Mouse (Mus musculus): Measurements from ENCODE around the gene Tmem56. TPM values are rescaled to one million over a fixed set of nuclear protein-coding genes. Genes with fewer than 3 reads are reported as not detected.

The Tmem56 gene
- polyA plus RNA-seq, 1 experiment from 2014 or later: 0.91 TPM

DNA sequence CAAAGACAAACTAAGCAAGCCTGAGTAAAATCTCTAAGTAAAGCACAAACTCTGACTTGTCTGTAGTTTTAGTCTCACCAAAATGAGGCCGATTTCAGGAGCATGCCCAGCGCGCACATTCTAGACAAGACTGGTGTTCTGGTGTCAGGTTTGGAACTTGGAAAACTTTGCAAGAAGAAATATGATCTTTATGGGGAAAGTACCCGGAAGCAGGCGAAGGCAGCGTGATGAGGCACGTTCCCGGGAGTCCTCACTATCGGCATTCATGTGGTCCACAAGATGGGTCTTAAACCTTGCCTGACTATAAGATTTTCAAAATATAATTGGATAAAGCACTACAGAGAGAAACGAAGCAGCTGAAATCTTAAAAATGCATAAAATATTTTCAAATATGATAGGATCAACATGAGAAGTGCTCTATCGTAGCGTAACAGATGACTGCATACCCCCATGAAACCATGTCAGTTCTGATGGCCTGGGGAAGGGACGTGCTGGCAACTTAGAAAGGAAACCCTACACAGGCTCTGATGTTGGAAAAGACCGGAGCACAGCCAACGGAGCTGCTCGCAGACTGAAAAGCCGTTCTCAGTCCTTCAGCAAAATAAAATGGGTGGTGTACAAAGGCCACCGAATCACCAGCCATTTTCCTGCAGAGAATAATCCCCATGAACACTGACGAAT is 76.6 kb downstream of the Tmem56 start:
- H3K36me3 ChIP-seq (ENCODE audit: control insufficient read depth, insufficient read depth, low read length): no peaks in the 10 kb centered on the region
- no peak overlapping the region for H3K4me3 ChIP-seq (ENCODE audit: low read depth, low read length)
- WGBS: 88% methylated on average over 19 of the region's 19 CpGs
- DNase-seq (ENCODE audit: low spot score) (no peak), ATAC-seq (replicated peaks; ENCODE audit: low FRiP score, low TSS enrichment, low read depth) (no peak)
- H3K9ac ChIP-seq (ENCODE audit: low read length): no peak overlapping the region
- H3K4me1 ChIP-seq (replicated peaks; ENCODE audit: control insufficient read depth, insufficient read depth, low read length): no peaks in the 10 kb centered on the region
- no peak overlapping the region for H3K4me2 ChIP-seq (ENCODE audit: low read length)
- H3K27me3 ChIP-seq (replicated peaks; ENCODE audit: control insufficient read depth, insufficient read depth, low read length): no peaks in the 10 kb centered on the region
- no peak overlapping the region for H3K27ac ChIP-seq (ENCODE audit: low read depth)
- no peaks in the 10 kb centered on the region for H3K9me3 ChIP-seq (ENCODE audit: control insufficient read depth, low read length)

DNA sequence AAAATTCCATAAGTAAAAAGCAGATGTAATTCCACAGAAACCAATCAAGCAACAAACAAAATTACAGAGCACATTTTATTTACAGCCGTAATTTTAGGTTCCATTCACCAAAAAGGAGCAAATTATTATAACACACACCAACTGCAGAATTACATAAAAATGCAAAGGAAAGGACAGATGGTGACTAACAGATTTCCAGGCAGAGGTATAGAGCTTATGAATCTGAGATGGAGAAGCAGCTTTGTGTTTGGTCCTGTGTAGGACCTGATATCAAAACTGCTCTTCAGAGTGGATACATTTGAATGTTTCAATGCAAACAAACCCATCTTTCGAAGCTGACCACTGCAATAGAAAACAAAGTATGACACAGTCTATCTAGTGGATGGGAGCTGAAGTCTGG is 80.3 kb downstream of the Tmem56 start:
- H3K9ac ChIP-seq (ENCODE audit: low read length): no peak overlapping the region
- WGBS: 90% methylated on average over 2 of the region's 2 CpGs
- DNase-seq (ENCODE audit: low spot score) (no peak), ATAC-seq (replicated peaks; ENCODE audit: low FRiP score, low TSS enrichment, low read depth) (no peak)
- no peak overlapping the region for H3K27ac ChIP-seq (ENCODE audit: low read depth)
- no peak overlapping the region for H3K4me2 ChIP-seq (ENCODE audit: low read length)
- H3K36me3 ChIP-seq (ENCODE audit: control insufficient read depth, insufficient read depth, low read length): no peaks in the 10 kb centered on the region
- H3K27me3 ChIP-seq (replicated peaks; ENCODE audit: control insufficient read depth, insufficient read depth, low read length): no peaks in the 10 kb centered on the region
- no peaks in the 10 kb centered on the region for H3K9me3 ChIP-seq (ENCODE audit: control insufficient read depth, low read length)
- H3K4me1 ChIP-seq (replicated peaks; ENCODE audit: control insufficient read depth, insufficient read depth, low read length): no peaks in the 10 kb centered on the region
- no peak overlapping the region for H3K4me3 ChIP-seq (ENCODE audit: low read depth, low read length)

DNA sequence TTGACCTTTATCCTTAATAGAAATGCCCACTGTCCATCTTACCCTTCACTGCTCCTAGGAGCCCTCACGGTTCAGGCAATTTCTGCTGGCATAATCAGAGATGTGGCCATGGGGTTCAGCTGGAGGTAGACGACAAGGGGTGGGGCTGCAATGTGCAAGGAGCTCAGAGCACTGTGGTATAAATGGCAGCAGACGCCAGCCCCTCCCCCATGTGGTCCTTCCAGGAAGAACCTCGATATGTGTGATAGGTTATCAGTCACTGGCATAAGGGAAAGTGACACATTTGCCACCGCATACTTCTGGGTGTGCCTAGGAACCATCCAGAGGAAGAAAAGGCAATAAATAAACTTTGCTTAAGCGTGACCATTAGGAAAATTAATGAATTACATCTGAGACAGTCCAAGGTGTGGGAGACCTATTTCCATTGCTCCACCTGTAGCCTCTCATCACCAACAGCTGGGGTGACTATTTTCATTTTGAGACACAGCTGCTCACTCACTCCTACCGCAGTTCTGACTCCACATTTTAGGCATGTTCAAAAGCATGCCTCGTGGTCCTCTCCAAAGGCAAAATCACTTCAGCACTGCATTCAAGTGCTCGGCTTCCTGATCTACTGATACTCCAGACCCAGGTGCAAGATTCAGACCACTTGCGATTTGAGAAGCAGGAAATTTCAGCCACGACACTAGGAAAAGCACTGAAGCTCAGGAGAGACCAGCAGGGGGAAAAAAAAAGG is 81.7 kb downstream of the Tmem56 start:
- ATAC-seq (replicated peaks; ENCODE audit: low FRiP score, low TSS enrichment, low read depth) (no peak), DNase-seq (ENCODE audit: low spot score) (no peak)
- WGBS: 63% methylated on average over 11 of the region's 11 CpGs

DNA sequence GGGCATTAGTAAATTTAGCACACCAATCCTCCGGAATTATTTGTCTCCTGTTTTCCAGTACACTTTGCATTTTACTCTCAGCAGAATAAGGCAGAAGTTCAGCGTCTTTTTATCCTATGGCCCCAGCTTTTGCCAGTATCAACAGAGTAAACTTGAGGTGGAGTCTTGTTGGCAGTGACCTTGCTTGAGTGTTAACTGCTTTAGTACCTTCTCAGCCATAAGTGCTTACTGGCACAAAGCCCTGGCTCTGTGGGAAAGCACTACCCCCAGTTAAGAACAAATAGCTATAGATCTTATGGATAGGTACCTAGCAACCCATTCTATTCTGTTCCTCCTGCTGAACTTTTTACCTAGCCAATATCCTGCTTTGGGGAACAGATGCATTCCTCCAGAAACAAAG is 93.7 kb downstream of the Tmem56 start:
- no peaks in the 10 kb centered on the region for H3K36me3 ChIP-seq (ENCODE audit: control insufficient read depth, insufficient read depth, low read length)
- no peak overlapping the region for H3K4me3 ChIP-seq (ENCODE audit: low read depth, low read length)
- H3K9me3 ChIP-seq (ENCODE audit: control insufficient read depth, low read length): no peaks in the 10 kb centered on the region
- H3K4me1 ChIP-seq (replicated peaks; ENCODE audit: control insufficient read depth, insufficient read depth, low read length): no peaks in the 10 kb centered on the region
- H3K27me3 ChIP-seq (replicated peaks; ENCODE audit: control insufficient read depth, insufficient read depth, low read length): no peaks in the 10 kb centered on the region
- DNase-seq (ENCODE audit: low spot score): no peak
- no peak overlapping the region for H3K9ac ChIP-seq (ENCODE audit: low read length)
- ATAC-seq (replicated peaks; ENCODE audit: low FRiP score, low TSS enrichment, low read depth): no peak
- 88% methylated on average over 2 of the region's 2 CpGs for WGBS
- no peak overlapping the region for H3K27ac ChIP-seq (ENCODE audit: low read depth)
- no peak overlapping the region for H3K4me2 ChIP-seq (ENCODE audit: low read length)

More for the DNA sequence above, 81.7 kb downstream of the Tmem56 start:
- Histone ChIP-seq H3K27ac (ENCODE audit: low read depth) (no peak overlapping the region), H3K9ac (ENCODE audit: low read length) (no peak overlapping the region), H3K4me3 (ENCODE audit: low read depth, low read length) (no peak overlapping the region), H3K4me1 (replicated peaks; ENCODE audit: control insufficient read depth, insufficient read depth, low read length) (no peaks in the 10 kb centered on the region), H3K9me3 (ENCODE audit: control insufficient read depth, low read length) (no peaks in the 10 kb centered on the region), H3K4me2 (ENCODE audit: low read length) (no peak overlapping the region), H3K36me3 (ENCODE audit: control insufficient read depth, insufficient read depth, low read length) (no peaks in the 10 kb centered on the region), H3K27me3 (replicated peaks; ENCODE audit: control insufficient read depth, insufficient read depth, low read length) (no peaks in the 10 kb centered on the region)

- 67% methylated on average over 7 of the region's 7 CpGs for WGBS
Observed at GRCm38 (mm10) chr3:121187510-121187909, 95.4 kb downstream of the Tmem56 start.

DNA sequence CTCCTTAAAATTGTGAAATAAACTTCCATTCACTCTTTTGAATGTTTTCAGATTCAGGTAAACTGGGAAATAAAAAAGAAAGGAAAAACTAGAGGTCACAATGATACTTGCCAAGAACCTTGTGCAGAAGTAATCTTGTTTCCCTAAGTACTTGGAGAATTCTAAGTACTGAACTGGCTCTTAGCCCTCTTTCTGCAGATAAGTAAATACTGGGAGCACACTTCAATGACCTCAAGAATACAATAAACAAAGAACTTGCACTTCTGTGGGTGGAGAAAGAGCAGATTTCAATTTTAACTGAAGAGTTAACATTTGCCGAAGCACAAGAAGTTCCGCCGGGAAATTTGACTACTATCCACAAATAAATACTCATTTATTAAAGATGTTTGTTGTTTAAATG is 96.0 kb downstream of the Tmem56 start:
- Histone ChIP-seq H3K4me3 (ENCODE audit: low read depth, low read length) (no peak overlapping the region), H3K9ac (ENCODE audit: low read length) (no peak overlapping the region), H3K27ac (ENCODE audit: low read depth) (no peak overlapping the region), H3K9me3 (ENCODE audit: control insufficient read depth, low read length) (no peaks in the 10 kb centered on the region), H3K27me3 (replicated peaks; ENCODE audit: control insufficient read depth, insufficient read depth, low read length) (no peaks in the 10 kb centered on the region), H3K4me1 (replicated peaks; ENCODE audit: control insufficient read depth, insufficient read depth, low read length) (no peaks in the 10 kb centered on the region), H3K4me2 (ENCODE audit: low read length) (no peak overlapping the region), H3K36me3 (ENCODE audit: control insufficient read depth, insufficient read depth, low read length) (no peaks in the 10 kb centered on the region)
- WGBS: 56% methylated on average over 3 of the region's 3 CpGs
- ATAC-seq (replicated peaks; ENCODE audit: low FRiP score, low TSS enrichment, low read depth): no peak
- no peak for DNase-seq (ENCODE audit: low spot score)

More at GRCm38 (mm10) chr3:121187510-121187909, 95.4 kb downstream of the Tmem56 start:
- no peaks in the 10 kb centered on the region for H3K9me3 ChIP-seq (ENCODE audit: control insufficient read depth, low read length)
- no peak overlapping the region for H3K9ac ChIP-seq (ENCODE audit: low read length)
- H3K4me3 ChIP-seq (ENCODE audit: low read depth, low read length): no peak overlapping the region
- no peaks in the 10 kb centered on the region for H3K4me1 ChIP-seq (replicated peaks; ENCODE audit: control insufficient read depth, insufficient read depth, low read length)
- no peak for ATAC-seq (replicated peaks; ENCODE audit: low FRiP score, low TSS enrichment, low read depth)
- DNase-seq (ENCODE audit: low spot score): no peak
- H3K36me3 ChIP-seq (ENCODE audit: control insufficient read depth, insufficient read depth, low read length): no peaks in the 10 kb centered on the region
- no peaks in the 10 kb centered on the region for H3K27me3 ChIP-seq (replicated peaks; ENCODE audit: control insufficient read depth, insufficient read depth, low read length)
- H3K27ac ChIP-seq (ENCODE audit: low read depth): no peak overlapping the region
- H3K4me2 ChIP-seq (ENCODE audit: low read length): no peak overlapping the region

GRCm38 (mm10) chr3:121185197-121185596 is 97.7 kb downstream of the Tmem56 start:
- no peak for DNase-seq (ENCODE audit: low spot score)
- no peak for ATAC-seq (replicated peaks; ENCODE audit: low FRiP score, low TSS enrichment, low read depth)
- Histone ChIP-seq H3K4me2 (ENCODE audit: low read length) (no peak overlapping the region), H3K36me3 (ENCODE audit: control insufficient read depth, insufficient read depth, low read length) (no peaks in the 10 kb centered on the region), H3K9me3 (ENCODE audit: control insufficient read depth, low read length) (no peaks in the 10 kb centered on the region), H3K27me3 (replicated peaks; ENCODE audit: control insufficient read depth, insufficient read depth, low read length) (no peaks in the 10 kb centered on the region), H3K27ac (ENCODE audit: low read depth) (no peak overlapping the region), H3K9ac (ENCODE audit: low read length) (no peak overlapping the region), H3K4me3 (ENCODE audit: low read depth, low read length) (no peak overlapping the region), H3K4me1 (replicated peaks; ENCODE audit: control insufficient read depth, insufficient read depth, low read length) (no peaks in the 10 kb centered on the region)
- 98% methylated on average over 3 of the region's 3 CpGs for WGBS

DNA sequence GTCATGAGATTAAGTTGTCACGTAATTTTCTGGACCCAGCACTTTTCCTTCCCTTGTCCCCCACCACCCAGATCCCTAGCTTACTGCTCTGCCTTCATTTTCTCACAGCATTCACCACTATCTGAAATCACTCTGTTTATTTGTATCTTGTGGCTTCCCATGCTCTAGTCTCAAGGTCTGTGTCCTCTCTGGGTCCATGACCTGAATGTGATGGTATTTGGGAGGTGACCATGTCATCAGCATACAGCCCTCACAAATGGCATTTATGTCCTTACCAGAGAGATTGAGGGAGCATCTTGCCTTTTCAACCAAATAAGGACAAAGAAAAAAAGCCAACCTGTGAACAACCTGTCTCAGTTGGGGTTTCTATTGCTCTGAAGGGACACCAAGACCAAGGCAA is 106.9 kb downstream of the Tmem56 start:
- H3K9me3 ChIP-seq (ENCODE audit: control insufficient read depth, low read length): no peaks in the 10 kb centered on the region
- no peaks in the 10 kb centered on the region for H3K4me1 ChIP-seq (replicated peaks; ENCODE audit: control insufficient read depth, insufficient read depth, low read length)
- no peak overlapping the region for H3K4me2 ChIP-seq (ENCODE audit: low read length)
- H3K27me3 ChIP-seq (replicated peaks; ENCODE audit: control insufficient read depth, insufficient read depth, low read length): no peaks in the 10 kb centered on the region
- ATAC-seq (replicated peaks; ENCODE audit: low FRiP score, low TSS enrichment, low read depth): no peak
- H3K9ac ChIP-seq (ENCODE audit: low read length): no peak overlapping the region
- no peaks in the 10 kb centered on the region for H3K36me3 ChIP-seq (ENCODE audit: control insufficient read depth, insufficient read depth, low read length)
- H3K4me3 ChIP-seq (ENCODE audit: low read depth, low read length): no peak overlapping the region
- DNase-seq (ENCODE audit: low spot score): no peak
- H3K27ac ChIP-seq (ENCODE audit: low read depth): no peak overlapping the region
- WGBS: 88% methylated on average over 1 of the region's 1 CpGs
